Mouse (Mus musculus) left cerebral cortex, postnatal 4 days (tissue): ENCODE results near the gene Ceacam9. TPM values are rescaled to one million over a fixed set of nuclear protein-coding genes. Genes with fewer than 3 reads are reported as not detected.

ENCODE experiments used
- DNase-seq: peaks from one replicate; pipeline ENCODE4 v3.0.0-alpha.2; 2022
- intact Hi-C: fragments of 180-260 bp; cut with DNase I; formaldehyde crosslinking; loops from one replicate; pipeline ENCODE4 v1.15.1; 2025
- total RNA-seq, 2 experiments: library from RNA; stranded (reverse); gene quantifications; 2 replicates each; pipeline ENCODE4 v1.2.3; 2021

Gene Ceacam9
- total RNA-seq, 2 experiments from 2014 or later, result not detected

DNA sequence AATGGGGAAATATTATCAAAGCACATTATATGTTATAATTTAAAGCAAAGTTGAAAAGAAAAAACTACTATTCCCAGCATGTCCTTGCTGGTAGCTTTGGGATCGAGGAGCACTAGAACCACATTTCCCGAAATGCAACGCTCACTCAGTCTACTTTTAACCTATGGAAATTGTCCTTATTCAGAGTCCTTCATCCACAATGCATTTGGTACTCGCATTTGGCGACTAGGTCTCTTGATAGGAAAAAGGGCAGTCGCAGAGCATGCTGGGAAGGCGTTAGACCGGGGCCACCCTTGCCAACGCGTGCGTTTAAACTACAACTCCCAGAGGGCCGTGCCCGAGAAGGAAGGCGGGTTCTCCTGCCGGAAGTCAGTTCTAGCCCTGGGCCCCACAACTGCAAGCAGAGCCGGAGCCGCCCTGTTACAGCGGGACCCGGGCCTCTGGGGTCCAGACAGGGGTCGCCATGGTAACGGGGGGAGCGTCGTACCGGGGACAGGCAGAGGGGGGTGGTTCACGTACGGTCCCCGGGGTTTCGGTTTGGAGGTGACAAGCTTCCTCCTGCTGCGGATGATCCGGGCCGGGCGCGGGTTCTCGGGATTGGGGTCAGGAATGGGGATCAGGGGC is 16.5 kb downstream of the Ceacam9 start, which contains the start of gene Ap2s1:
Gene Ap2s1, plus strand, starts transcription at position 338 of the 624 bp plus-strand sequence.
- intact Hi-C loops, result no loop called here
- peak; percentile 99 for DNase-seq

DNA sequence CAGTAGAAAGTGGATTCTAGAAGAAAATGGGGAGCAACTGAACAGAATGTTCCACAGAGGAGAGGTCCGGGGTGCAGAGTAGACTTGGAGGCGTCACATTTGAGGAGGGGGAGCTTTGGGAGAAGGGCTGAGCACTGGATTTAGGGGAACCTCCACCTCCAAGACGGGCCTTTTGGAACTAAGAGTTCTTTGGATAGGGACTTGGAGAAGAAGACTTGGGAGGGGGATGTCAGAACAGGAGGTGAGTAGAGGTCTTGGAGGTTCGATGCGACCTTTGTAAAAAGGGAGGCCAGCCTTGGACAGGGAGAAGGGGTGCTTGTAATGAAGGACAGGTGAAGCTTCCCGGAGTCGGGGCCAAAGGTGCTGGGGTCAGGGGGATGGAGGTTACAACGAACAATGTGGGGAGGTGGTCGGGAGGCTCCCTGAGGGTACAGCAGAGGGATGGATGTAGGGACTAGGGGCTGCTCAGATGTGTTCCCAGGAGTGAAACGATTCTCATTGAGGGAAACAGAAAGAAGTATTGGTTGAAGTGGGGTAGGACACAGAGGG is 17.4 kb downstream of the Ceacam9 start:
- intact Hi-C loops, result no loop called here
- no peak for DNase-seq

DNA sequence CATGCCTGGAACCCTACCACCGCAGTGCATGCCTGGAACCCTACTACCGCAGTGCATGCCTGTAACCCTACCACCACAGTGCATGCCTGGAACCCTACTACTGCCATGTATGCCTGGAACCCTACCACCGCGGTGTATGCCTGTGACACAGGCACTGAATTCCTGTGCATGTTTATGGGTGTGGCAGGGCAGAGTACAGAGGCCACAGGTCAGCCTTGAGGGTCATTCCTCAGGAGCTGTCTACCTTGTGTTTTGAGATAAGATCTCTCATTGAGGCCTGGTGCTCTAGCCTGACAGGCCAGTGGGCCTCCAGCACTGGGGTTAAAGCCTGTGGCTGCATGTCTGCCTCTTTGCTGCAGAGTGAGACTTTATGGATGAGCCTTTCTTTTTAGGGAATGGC is 23.6 kb downstream of the Ceacam9 start:
- DNase-seq, result no peak
- intact Hi-C loops, result loop anchor here (10.0 kb wide), 1 partner anchor 149 kb away; the partner anchor contains the start of gene Gng8

DNA sequence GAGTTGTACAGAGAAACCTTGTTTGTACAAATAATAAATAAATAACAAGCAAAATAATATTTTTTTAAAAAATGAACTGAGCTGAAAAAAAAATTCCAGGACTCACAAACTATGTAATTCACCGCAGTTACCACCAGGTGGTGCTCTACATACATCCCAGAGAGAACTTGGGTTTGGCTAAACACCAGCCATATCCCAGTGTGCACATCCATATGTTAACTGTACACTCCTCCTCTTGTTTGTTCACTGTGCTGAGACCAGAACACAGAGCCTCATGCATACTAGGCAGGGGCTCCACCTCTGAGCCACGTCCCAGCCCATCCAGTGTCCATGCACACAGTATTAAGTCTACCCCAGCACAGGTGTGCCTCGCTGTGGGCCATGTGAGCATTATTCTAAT is 24.4 kb downstream of the Ceacam9 start:
- peak; percentile 57 for DNase-seq
- intact Hi-C loops, result loop anchor here (10.0 kb wide), 1 partner anchor 149 kb away; the partner anchor contains the start of gene Gng8

DNA sequence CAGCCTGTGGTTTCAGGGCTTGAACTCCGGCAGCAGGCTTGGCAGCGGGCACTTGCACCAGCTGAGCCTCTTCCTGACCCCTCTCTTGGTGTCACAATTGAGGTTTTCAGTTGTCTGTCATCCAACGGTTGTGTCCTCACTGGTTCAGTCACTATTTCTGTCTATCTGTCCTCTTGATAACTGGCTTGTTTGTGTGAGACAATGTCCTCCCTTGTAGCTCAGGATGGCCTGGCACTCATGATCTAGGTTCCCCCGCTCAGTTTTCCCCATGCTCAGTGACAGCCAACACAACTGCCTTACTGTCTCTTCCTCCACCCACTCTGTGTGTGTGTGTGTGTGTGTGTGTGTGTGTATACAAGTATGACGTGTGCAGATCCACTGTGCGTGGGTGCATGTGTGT is 25.9 kb downstream of the Ceacam9 start:
- intact Hi-C loops, result loop anchor here (10.0 kb wide), 1 partner anchor 147 kb away; the partner anchor contains the start of gene Gng8

DNA sequence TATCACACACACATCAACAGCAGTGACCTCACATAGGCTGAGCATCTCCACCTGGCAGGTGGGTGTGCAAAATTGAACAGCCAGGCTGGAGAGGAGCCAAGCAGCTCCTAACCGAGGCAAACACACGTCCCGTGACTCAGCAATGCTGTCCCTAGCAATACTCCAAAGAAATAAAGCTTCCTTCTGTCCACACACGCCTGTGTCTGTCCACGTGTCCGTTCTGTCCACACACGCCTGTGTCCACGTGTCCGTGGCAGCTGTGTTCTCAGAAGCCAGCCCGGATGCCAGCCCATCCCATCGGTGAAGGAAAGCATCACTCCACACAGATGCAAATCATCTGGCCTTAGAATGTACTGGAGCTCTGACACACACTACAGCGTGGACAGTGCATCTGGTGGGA is 30.3 kb downstream of the Ceacam9 start:
- no peak for DNase-seq
- intact Hi-C loops, result no loop called here

More for the DNA sequence above, 25.9 kb downstream of the Ceacam9 start:
- no peak for DNase-seq

DNA sequence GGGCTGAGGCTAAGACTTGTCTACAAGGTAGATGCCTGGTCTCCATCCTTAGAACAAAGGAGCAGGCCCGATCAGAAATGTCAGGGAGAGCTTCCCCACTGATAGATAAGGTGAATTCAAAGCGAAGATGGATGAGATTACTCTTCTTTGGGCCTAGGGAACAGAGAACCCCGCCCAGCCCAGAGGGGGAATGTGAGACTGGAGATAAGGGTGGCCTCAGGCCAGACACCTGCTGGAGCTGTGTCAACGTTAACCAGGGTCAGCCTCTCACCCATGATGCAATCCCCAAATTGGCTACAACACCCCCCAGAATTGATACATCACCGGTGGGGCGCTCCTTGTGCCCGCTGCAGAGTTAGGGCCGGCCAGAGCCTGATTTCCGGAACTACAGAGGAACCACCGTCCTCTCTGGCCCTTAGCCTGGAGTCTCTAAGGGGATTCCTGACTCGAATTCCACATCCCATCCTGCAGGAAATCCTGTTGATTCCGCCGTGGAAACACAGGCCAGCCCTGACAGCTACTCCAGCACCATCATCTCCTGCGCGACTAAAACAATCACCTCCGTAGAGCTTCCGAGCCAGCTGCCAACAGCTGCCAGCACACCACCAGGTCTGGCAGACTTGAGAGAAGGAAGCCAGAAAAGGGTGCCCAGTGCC is 33.8 kb downstream of the Ceacam9 start:
- intact Hi-C loops, result no loop called here
- DNase-seq, result no peak

DNA sequence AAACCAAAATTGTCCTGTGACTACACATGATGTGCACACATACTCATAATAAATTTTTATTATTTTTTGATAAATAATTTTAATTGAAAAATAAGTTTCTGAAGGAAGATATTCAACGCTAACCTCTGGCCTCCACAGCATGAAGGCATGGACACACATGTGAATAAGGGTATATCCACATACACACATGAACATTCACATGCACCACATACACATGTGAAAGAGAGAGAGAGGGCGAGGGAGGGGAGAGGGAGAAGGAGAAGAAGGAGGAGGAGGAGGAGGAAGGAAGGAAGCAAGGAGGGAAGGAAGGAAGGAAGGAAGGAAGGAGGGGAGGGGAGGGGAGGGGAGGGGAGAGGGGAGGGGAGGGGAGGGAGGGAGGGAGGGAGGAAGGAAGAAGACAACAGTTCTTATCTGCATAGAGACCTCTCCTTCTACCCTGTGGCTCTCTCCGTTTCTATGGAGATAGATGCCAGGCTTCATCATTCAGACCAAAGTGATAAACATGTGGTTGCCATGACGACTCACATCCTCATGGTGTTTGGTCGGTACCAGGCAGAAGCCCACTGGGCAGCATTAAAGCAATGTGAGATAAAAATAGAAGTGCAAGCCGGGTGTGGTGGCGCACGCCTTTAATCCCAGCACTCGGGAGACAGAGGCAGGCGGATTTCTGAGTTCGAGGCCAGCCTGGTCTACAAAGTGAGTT is 37.3 kb downstream of the Ceacam9 start:
- intact Hi-C loops, result no loop called here
- no peak for DNase-seq

DNA sequence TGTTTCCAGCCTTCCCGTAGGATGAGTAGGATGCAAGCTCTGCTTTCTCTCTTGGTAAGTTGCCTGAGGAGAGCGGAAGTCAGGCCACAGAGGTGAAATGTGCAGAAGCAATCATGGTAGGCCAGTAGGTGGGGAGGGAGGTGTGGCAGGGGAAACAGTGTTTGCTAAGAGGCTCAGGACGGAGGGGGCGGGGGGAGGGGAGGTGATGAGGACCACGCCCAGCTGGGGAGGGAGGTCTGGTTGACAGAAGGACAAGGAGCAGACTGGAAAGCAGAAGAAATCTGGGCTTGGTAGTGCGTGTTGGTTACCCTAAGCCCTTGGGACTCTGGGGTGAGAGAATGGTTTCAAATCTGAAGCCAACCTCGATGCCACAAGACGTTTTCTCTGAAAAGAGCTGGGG is 38.6 kb downstream of the Ceacam9 start:
- DNase-seq, result peak; percentile 23
- intact Hi-C loops, result no loop called here

DNA sequence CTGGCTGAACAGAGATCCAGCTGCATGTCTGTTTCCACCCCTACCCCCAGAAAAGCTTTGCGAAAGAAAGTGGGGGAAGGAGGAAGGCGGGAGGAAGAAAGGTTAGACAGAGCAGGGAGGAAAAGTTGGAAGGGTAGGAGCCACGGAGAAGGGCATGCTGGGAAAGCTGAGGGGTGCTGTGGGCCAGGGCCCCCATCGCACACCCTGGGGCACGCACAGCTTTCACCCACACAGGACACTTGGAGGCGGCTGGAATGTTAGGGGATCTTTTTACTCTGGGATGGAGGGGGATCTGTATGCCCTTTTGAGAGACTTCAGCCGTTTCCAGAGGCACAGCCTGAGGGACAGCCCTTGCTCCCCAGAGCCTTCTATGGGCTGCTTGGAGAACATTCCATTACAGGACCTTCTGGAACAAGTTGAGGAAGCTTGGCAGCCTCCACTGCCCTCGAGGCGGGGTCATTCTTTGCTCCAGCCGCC is 39.3 kb downstream of the Ceacam9 start:
- DNase-seq, result no peak
- intact Hi-C loops, result no loop called here

DNA sequence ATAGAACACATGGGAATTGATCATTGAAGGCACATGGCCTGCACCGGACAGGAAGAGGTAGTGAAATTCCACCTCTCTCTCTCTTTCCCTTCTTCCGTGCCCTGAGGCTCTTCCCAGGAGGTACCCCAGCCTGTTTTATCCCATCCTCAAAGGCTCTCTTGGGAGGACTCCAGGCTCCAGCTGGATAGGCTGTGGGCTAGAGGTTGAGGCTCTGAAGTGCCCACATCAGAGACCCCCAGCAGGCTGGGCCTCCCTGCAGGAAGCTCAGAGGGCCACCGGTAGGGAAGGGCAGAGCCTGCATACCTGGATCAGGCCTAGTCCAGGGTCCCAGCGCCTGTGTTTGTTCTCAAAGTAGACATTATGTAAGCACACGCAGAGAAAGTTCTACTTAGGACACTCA is 39.9 kb downstream of the Ceacam9 start:
- intact Hi-C loops, result no loop called here

DNA sequence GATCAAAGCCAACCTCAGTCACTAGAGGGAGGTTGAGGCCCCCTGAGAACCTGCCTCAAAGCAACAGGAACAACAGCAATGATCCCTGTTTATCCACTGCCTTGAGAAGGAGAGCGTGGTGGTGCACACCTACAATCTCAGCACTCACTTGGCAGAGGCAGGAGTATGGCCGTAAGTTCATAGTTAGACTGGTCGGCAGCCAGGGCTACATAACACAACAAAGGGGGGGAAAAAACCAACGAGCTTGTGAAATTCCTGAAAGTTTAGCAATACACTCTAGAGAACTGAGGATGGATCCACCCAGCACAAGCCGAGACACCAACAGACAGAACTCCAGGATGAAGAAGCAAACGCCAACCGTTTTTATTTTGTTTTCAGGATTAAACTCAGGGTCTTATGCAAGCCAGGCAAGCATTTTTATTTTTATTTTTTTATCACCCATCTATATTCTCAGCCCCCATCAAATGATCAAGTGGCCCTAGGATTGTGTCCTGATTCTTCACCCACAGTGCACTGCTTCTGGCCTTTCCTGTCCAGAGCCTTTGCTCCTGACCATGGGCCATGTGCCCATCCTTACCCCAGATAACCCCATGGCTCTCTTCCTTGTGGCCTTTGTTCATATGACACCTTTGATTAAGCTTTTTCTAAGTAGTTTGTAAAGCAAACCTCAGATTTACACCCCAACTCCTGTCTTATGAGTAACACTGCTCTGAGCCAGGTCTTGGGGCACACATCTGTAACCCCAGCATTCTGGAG is 41.9 kb downstream of the Ceacam9 start:
- intact Hi-C loops, result no loop called here
- no peak for DNase-seq

More for the DNA sequence above, 39.9 kb downstream of the Ceacam9 start:
- no peak for DNase-seq

DNA sequence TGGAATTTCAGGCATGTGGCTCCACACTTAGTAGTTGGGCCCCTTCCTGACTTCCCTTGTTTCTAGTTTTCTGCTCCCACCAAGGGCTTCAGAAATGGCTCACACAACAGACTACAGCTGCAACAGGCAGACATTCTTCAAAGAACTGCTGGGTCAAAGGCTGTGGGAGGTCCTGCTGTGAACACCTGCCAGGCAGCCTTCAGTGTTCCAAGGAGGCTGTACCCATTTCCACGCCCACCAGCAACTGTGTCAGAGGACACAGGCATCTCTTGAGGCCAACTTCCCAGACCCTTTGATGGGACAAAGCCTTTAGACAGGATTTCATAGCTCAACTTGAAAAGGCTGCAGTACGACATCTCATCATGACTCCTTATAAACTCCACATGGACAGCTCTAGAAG is 44.7 kb downstream of the Ceacam9 start:
- no peak for DNase-seq
- intact Hi-C loops, result no loop called here

Other genes starting within 250 kb of the Ceacam9 start
- 10 to 100 TPM; 22.8 to 24.6 TPM for gene Npas1, start 244.2 kb upstream of the Ceacam9 start, total RNA-seq
- gene Arhgap35, start 106.9 kb upstream of the Ceacam9 start, total RNA-seq, result 100 to 1,000 TPM; 173 to 176 TPM
- gene Ceacam15, start 46.2 kb upstream of the Ceacam9 start, total RNA-seq, result not detected
- gene Ap2s1, start 16.5 kb downstream of the Ceacam9 start, total RNA-seq, result 100 to 1,000 TPM; 317 TPM
- gene Slc1a5, start 59.4 kb downstream of the Ceacam9 start, total RNA-seq, result 1 to 10 TPM; 8.8 TPM
- gene Strn4, start 94.0 kb downstream of the Ceacam9 start, total RNA-seq, result 100 to 1,000 TPM; 223 to 229 TPM
- 10 to 100 TPM; 35.8 to 38.9 TPM for gene Fkrp, start 94.8 kb downstream of the Ceacam9 start, total RNA-seq
- gene Prkd2, start 121.0 kb downstream of the Ceacam9 start, total RNA-seq, result 1 to 10 TPM; 9.1 to 9.5 TPM
- gene Dact3, start 153.4 kb downstream of the Ceacam9 start, total RNA-seq, result 10 to 100 TPM; 57.6 to 61.8 TPM
- gene Gng8, start 169.9 kb downstream of the Ceacam9 start, total RNA-seq, result 1 to 10 TPM; 1.2 to 1.7 TPM
- gene Ptgir, start 184.6 kb downstream of the Ceacam9 start, total RNA-seq, result not detected
- 1,000 to 10,000 TPM; 1,235 to 1,345 TPM for gene Calm3, start 202.2 kb downstream of the Ceacam9 start, total RNA-seq
- gene Pnmal2, start 222.8 kb downstream of the Ceacam9 start, total RNA-seq, result 100 to 1,000 TPM; 169 to 194 TPM
- gene Pnmal1, start 237.8 kb downstream of the Ceacam9 start, total RNA-seq, result 10 to 100 TPM; 56.0 to 57.6 TPM